Mouse (Mus musculus) fibroblast of lung, adult 2 months (primary cell): ENCODE measurements around the gene Tnfrsf18.

Experiments
- DNase-seq: peaks from one replicate; pipeline ENCODE4 v3.0.0-alpha.2; 2011; ENCODE audit warnings: low read depth

The Tnfrsf18 gene

GRCm38 (mm10) chr4:156026013-156026412, at the start of gene Tnfrsf18:
Gene Tnfrsf18 (plus strand): TSS chr4:156026164.
- DNase-seq: no peak

GRCm38 (mm10) chr4:155981436-155982082, 44.4 kb upstream of the Tnfrsf18 start:
- no peak for DNase-seq

- DNase-seq: no peak
Measured at GRCm38 (mm10) chr4:155983788-155984187, 42.2 kb upstream of the Tnfrsf18 start.

GRCm38 (mm10) chr4:155991211-155991907, 34.6 kb upstream of the Tnfrsf18 start:
- no peak for DNase-seq

- no peak for DNase-seq
Measured at GRCm38 (mm10) chr4:155991908-155992230, 34.1 kb upstream of the Tnfrsf18 start.

GRCm38 (mm10) chr4:155992241-155992905, 33.6 kb upstream of the Tnfrsf18 start, which contains the start of the genes B3galt6 and Sdf4:
Gene B3galt6 (minus strand): TSS chr4:155992649.
Gene Sdf4 (plus strand): TSS chr4:155992872.
- peak; percentile 67 for DNase-seq

- peak; percentile 75 for DNase-seq
Measured at GRCm38 (mm10) chr4:155992906-155993547, 32.9 kb upstream of the Tnfrsf18 start.

GRCm38 (mm10) chr4:155993606-155994005, 32.4 kb upstream of the Tnfrsf18 start:
- no peak for DNase-seq

GRCm38 (mm10) chr4:156004109-156004508, 21.9 kb upstream of the Tnfrsf18 start:
- DNase-seq: no peak

GRCm38 (mm10) chr4:156008369-156008768, 17.6 kb upstream of the Tnfrsf18 start:
- no peak for DNase-seq

- no peak for DNase-seq
Measured at GRCm38 (mm10) chr4:156013637-156014036, 12.3 kb upstream of the Tnfrsf18 start, which contains the start of gene Tnfrsf4. Gene Tnfrsf4 (plus strand): TSS chr4:156013843.

- no peak for DNase-seq
Measured at GRCm38 (mm10) chr4:156014436-156014835, 11.5 kb upstream of the Tnfrsf18 start.

GRCm38 (mm10) chr4:156019771-156020170, 6.2 kb upstream of the Tnfrsf18 start:
- no peak for DNase-seq

GRCm38 (mm10) chr4:156021381-156021780, 4.6 kb upstream of the Tnfrsf18 start:
- DNase-seq: no peak

GRCm38 (mm10) chr4:156021942-156022419, 4.0 kb upstream of the Tnfrsf18 start:
- no peak for DNase-seq

- DNase-seq: no peak
Measured at GRCm38 (mm10) chr4:156023520-156023919, 2.4 kb upstream of the Tnfrsf18 start.

- DNase-seq: no peak
Measured at GRCm38 (mm10) chr4:156024184-156024583, 1.8 kb upstream of the Tnfrsf18 start.

- no peak for DNase-seq
Measured at GRCm38 (mm10) chr4:156028580-156028979, 2.6 kb downstream of the Tnfrsf18 start.

- DNase-seq: no peak
Measured at GRCm38 (mm10) chr4:156030651-156031118, 4.7 kb downstream of the Tnfrsf18 start.

GRCm38 (mm10) chr4:156031255-156031592, 5.3 kb downstream of the Tnfrsf18 start:
- DNase-seq: no peak

- DNase-seq: peak; percentile 83
Measured at GRCm38 (mm10) chr4:156031593-156032391, 5.8 kb downstream of the Tnfrsf18 start.
